Mouse (Mus musculus) intestine, postnatal 0 days (tissue): ENCODE measurements around the gene Mrps34. TPM values are rescaled to one million over a fixed set of nuclear protein-coding genes. Genes with fewer than 3 reads are reported as not detected.
"Not testable (repeated sequence)": the region's sequence is repeated elsewhere in the genome, so short reads cannot be mapped to it uniquely, and the experiment has no call there.

Experiments
- ATAC-seq: fragments of 200-750 bp; cut with Nextera tagmentation; 2 replicates; pipeline ENCODE4 v1.8.0; 2017; ENCODE audit warnings: mild to moderate bottlenecking, moderate TSS enrichment, moderate library complexity
- H3K27ac ChIP-seq: fragments of 300-500 bp; sonication (generic); 2 replicates; pipeline ENCODE4 v1.5.1; 2014; ENCODE audit warnings: mild to moderate bottlenecking, low read depth, low read length, moderate library complexity
- H3K27me3 ChIP-seq: fragments of 300-500 bp; sonication (generic); replicated peaks from 2 replicates; pipeline ENCODE4 v1.6.1; 2014; ENCODE audit warnings: low read length, mixed read lengths; ENCODE audit not compliant: control insufficient read depth, insufficient read depth
- H3K36me3 ChIP-seq: fragments of 300-500 bp; sonication (generic); 2 replicates; pipeline ENCODE4 v1.6.1; 2014; ENCODE audit warnings: mild to moderate bottlenecking, moderate library complexity; ENCODE audit not compliant: control insufficient read depth, insufficient read depth
- H3K4me1 ChIP-seq: fragments of 300-500 bp; sonication (generic); replicated peaks from 2 replicates; pipeline ENCODE4 v1.6.1; 2014; ENCODE audit warnings: antibody characterized with exemption, low read length, mixed read lengths; ENCODE audit not compliant: control insufficient read depth, insufficient read depth
- H3K4me2 ChIP-seq: fragments of 300-500 bp; sonication (generic); replicated peaks from 2 replicates; pipeline ENCODE4 v1.6.1; 2014; ENCODE audit warnings: low read depth, mild to moderate bottlenecking, moderate library complexity
- H3K4me3 ChIP-seq: fragments of 300-500 bp; sonication (generic); 2 replicates; pipeline ENCODE4 v1.5.1; 2014; ENCODE audit warnings: low read depth, low read length
- H3K9ac ChIP-seq: fragments of 300-500 bp; sonication (generic); 2 replicates; pipeline ENCODE4 v1.6.1; 2014; ENCODE audit warnings: mild to moderate bottlenecking, low read depth, low read length
- H3K9me3 ChIP-seq: fragments of 300-500 bp; sonication (generic); 2 replicates; pipeline ENCODE4 v1.6.1; 2016; ENCODE audit warnings: mixed run types; ENCODE audit not compliant: control insufficient read depth
- CTCF ChIP-seq: sonication (generic); IDR thresholded peaks from 2 replicates; pipeline ENCODE4 v1.5.1; 2016; ENCODE audit warnings: low read depth, mild to moderate bottlenecking, control low read depth, antibody characterized with exemption, moderate library complexity
- WGBS: fragments of 180-500 bp; shearing (Covaris S2); extraction: QIAGEN DNeasy Blood & Tissue Kit; methylation state at CpG from one replicate; pipeline ENCODE4 v1.1.7; 2014; 5-methylcytosine and 5-hydroxymethylcytosine counted together
- polyA plus RNA-seq: library from polyadenylated mRNA; unstranded; fragments of >200 nt; fragmentation: Nextera tagmentation; extraction: Ambion mirVana; gene quantifications from 2 replicates; pipeline ENCODE4 v1.2.1, GENCODE M21; 2015

Mrps34 gene
- polyA plus RNA-seq, 1 experiment from 2014 or later = 132 TPM

GRCm38 (mm10) chr17:24937266-24937665, 42.4 kb downstream of the Mrps34 start:
- H3K27me3 ChIP-seq = no peaks in the 10 kb centered on the region
- ATAC-seq = no peak
- peak overlapping the region; percentile 67; the same call in 1 of the 2 replicates for H3K9ac ChIP-seq
- 48% methylated on average over 6 of the region's 6 CpGs for WGBS
- peak overlapping the region; percentile 66; the same call in 1 of the 2 replicates for H3K27ac ChIP-seq
- H3K4me3 ChIP-seq = peak overlapping the region; percentile 71
- no peaks in the 10 kb centered on the region; the same call in 1 of the 2 replicates for H3K4me1 ChIP-seq
- no peaks in the 10 kb centered on the region for H3K36me3 ChIP-seq
- H3K9me3 ChIP-seq = no peaks in the 10 kb centered on the region
- peak; percentile 31; the same call in 1 of the 2 replicates for TF ChIP-seq CTCF
- H3K4me2 ChIP-seq = peak overlapping the region; percentile 88

- peaks cover 42% of the 10 kb centered on the region for H3K36me3 ChIP-seq
- not testable (repeated sequence) for H3K4me2 ChIP-seq, H3K4me3 ChIP-seq, H3K27me3 ChIP-seq, H3K27ac ChIP-seq, H3K9ac ChIP-seq, H3K4me1 ChIP-seq, H3K9me3 ChIP-seq
- ATAC-seq = peak; percentile 58; the same call in 1 of the 2 replicates
- peak; percentile 78 for TF ChIP-seq CTCF
- WGBS = 8% methylated on average over 2 of the region's 2 CpGs
Observed at GRCm38 (mm10) chr17:24942453-24942852, 47.5 kb downstream of the Mrps34 start.

GRCm38 (mm10) chr17:24943036-24943435, 48.1 kb downstream of the Mrps34 start:
- H3K4me3 ChIP-seq = no peak overlapping the region
- no peak for TF ChIP-seq CTCF

GRCm38 (mm10) chr17:24943589-24943988, 48.7 kb downstream of the Mrps34 start:
- H3K36me3 ChIP-seq = peaks cover 52% of the 10 kb centered on the region
- H3K4me3 ChIP-seq, ATAC-seq, H3K9me3 ChIP-seq, H3K9ac ChIP-seq, H3K4me2 ChIP-seq, H3K4me1 ChIP-seq, H3K27ac ChIP-seq, H3K27me3 ChIP-seq: not testable (repeated sequence)
- WGBS = 93% methylated on average over 1 of the region's 1 CpGs

More at GRCm38 (mm10) chr17:24943036-24943435, 48.1 kb downstream of the Mrps34 start:
- Histone ChIP-seq H3K9me3 (no peaks in the 10 kb centered on the region), H3K9ac (no peak overlapping the region), H3K36me3 (peaks cover 47% of the 10 kb centered on the region), H3K27ac (no peak overlapping the region), H3K27me3 (no peaks in the 10 kb centered on the region), H3K4me2 (no peak overlapping the region), H3K4me1 (no peaks in the 10 kb centered on the region)
- ATAC-seq = no peak
- 91% methylated on average over 7 of the region's 7 CpGs for WGBS

Other genes starting within 250 kb of the Mrps34 start
- gene Slc9a3r2, start 244.8 kb upstream of the Mrps34 start, polyA plus RNA-seq = 26.5 and 30.1 TPM in 2 replicates
- gene Npw, start 236.7 kb upstream of the Mrps34 start, polyA plus RNA-seq = 0.20 TPM in 1 of 2 replicates, not detected in the other
- 13.4 and 13.5 TPM in 2 replicates for gene Zfp598, start 225.4 kb upstream of the Mrps34 start, polyA plus RNA-seq
- gene Syngr3, start 205.2 kb upstream of the Mrps34 start, polyA plus RNA-seq = 6.0 and 6.2 TPM in 2 replicates
- 42.0 and 42.2 TPM in 2 replicates for gene Gfer, start 199.0 kb upstream of the Mrps34 start, polyA plus RNA-seq
- gene Noxo1, start 198.9 kb upstream of the Mrps34 start, polyA plus RNA-seq = 32.4 and 38.0 TPM in 2 replicates
- 23.8 and 25.2 TPM in 2 replicates for gene Tbl3, start 187.5 kb upstream of the Mrps34 start, polyA plus RNA-seq
- not detected in 2 replicates for gene Rnf151, start 177.1 kb upstream of the Mrps34 start, polyA plus RNA-seq
- gene Rps2, start 177.0 kb upstream of the Mrps34 start, polyA plus RNA-seq = 757 and 776 TPM in 2 replicates
- gene Ndufb10, start 170.6 kb upstream of the Mrps34 start, polyA plus RNA-seq = 406 and 413 TPM in 2 replicates
- 0.27 TPM in 1 of 2 replicates, not detected in the other for gene Rpl3l, start 167.3 kb upstream of the Mrps34 start, polyA plus RNA-seq
- gene Msrb1, start 158.5 kb upstream of the Mrps34 start, polyA plus RNA-seq = 47.4 and 47.8 TPM in 2 replicates
- gene Hs3st6, start 142.1 kb upstream of the Mrps34 start, polyA plus RNA-seq = 0.25 and 0.47 TPM in 2 replicates
- 0.08 and 0.10 TPM in 2 replicates for gene Meiob, start 90.8 kb upstream of the Mrps34 start, polyA plus RNA-seq
- 104 and 105 TPM in 2 replicates for gene Hagh, start 55.0 kb upstream of the Mrps34 start, polyA plus RNA-seq
- gene Fahd1, start 44.8 kb upstream of the Mrps34 start, polyA plus RNA-seq = 165 and 195 TPM in 2 replicates
- gene Igfals, start 29.1 kb upstream of the Mrps34 start, polyA plus RNA-seq = 17.2 and 18.3 TPM in 2 replicates
- gene Nubp2, start 8.8 kb upstream of the Mrps34 start, polyA plus RNA-seq = 48.0 and 53.5 TPM in 2 replicates
- 42.3 and 43.4 TPM in 2 replicates for gene Spsb3, start 8.5 kb upstream of the Mrps34 start, polyA plus RNA-seq
- 16.7 and 18.5 TPM in 2 replicates for gene Eme2, start within 50 bp of the Mrps34 start, polyA plus RNA-seq
- gene Nme3, start 1.4 kb downstream of the Mrps34 start, polyA plus RNA-seq = 47.4 and 54.4 TPM in 2 replicates
- gene Mapk8ip3, start 41.9 kb downstream of the Mrps34 start, polyA plus RNA-seq = 5.3 and 6.6 TPM in 2 replicates
- 35.7 and 36.0 TPM in 2 replicates for gene Jpt2, start 65.6 kb downstream of the Mrps34 start, polyA plus RNA-seq
- gene Cramp1l, start 120.7 kb downstream of the Mrps34 start, polyA plus RNA-seq = 2.5 and 2.7 TPM in 2 replicates
- gene Ift140, start 121.0 kb downstream of the Mrps34 start, polyA plus RNA-seq = 2.9 and 3.6 TPM in 2 replicates
- 14.5 and 15.8 TPM in 2 replicates for gene Tmem204, start 188.5 kb downstream of the Mrps34 start, polyA plus RNA-seq
- 7.6 and 8.7 TPM in 2 replicates for gene Telo2, start 220.9 kb downstream of the Mrps34 start, polyA plus RNA-seq
- 0.25 and 0.27 TPM in 2 replicates for gene Ptx4, start 225.6 kb downstream of the Mrps34 start, polyA plus RNA-seq
- 18.5 and 21.7 TPM in 2 replicates for gene Clcn7, start 238.3 kb downstream of the Mrps34 start, polyA plus RNA-seq